Mouse (Mus musculus) lung, embryonic 15.5 days (tissue): ENCODE results near the gene Gmeb1. TPM values are rescaled to one million over a fixed set of nuclear protein-coding genes. Genes with fewer than 3 reads are reported as not detected.
"Not testable (repeated sequence)": the region's sequence is repeated elsewhere in the genome, so short reads cannot be mapped to it uniquely, and the experiment has no call there.

ENCODE experiments used
- ATAC-seq: fragments of 200-750 bp; cut with Nextera tagmentation; 2 replicates; pipeline ENCODE4 v1.8.0; 2017; ENCODE audit warnings: moderate number of reproducible peaks, borderline replicate concordance; ENCODE audit not compliant: low FRiP score, low TSS enrichment; ENCODE audit errors: extremely low read depth
- H3K27ac ChIP-seq: fragments of 300-500 bp; sonication (generic); 2 replicates; pipeline ENCODE4 v1.5.1; 2015; ENCODE audit warnings: moderate library complexity, mild to moderate bottlenecking, inconsistent platforms
- H3K27me3 ChIP-seq: fragments of 300-500 bp; sonication (generic); 2 replicates; pipeline ENCODE4 v1.6.1; 2015; ENCODE audit warnings: inconsistent platforms
- H3K36me3 ChIP-seq: fragments of 300-500 bp; sonication (generic); 2 replicates; pipeline ENCODE4 v1.6.1; 2015; ENCODE audit warnings: inconsistent platforms
- H3K4me1 ChIP-seq: fragments of 300-500 bp; sonication (generic); 2 replicates; pipeline ENCODE4 v1.6.1; 2015; ENCODE audit warnings: inconsistent platforms
- H3K4me2 ChIP-seq: fragments of 300-500 bp; sonication (generic); 2 replicates; pipeline ENCODE4 v1.6.1; 2015; ENCODE audit warnings: inconsistent platforms, mild to moderate bottlenecking, moderate library complexity
- H3K4me3 ChIP-seq: fragments of 300-500 bp; sonication (generic); 2 replicates; pipeline ENCODE4 v1.5.1; 2015; ENCODE audit warnings: mild to moderate bottlenecking, inconsistent platforms
- H3K9ac ChIP-seq: fragments of 300-500 bp; sonication (generic); 2 replicates; pipeline ENCODE4 v1.6.1; 2015; ENCODE audit warnings: inconsistent platforms
- H3K9me3 ChIP-seq: fragments of 300-500 bp; sonication (generic); 2 replicates; pipeline ENCODE4 v1.6.1; 2016; ENCODE audit warnings: inconsistent platforms
- WGBS: fragments of 180-500 bp; shearing (Covaris S2); methylation state at CpG from one replicate; pipeline ENCODE4 v1.1.7; 2015; 5-methylcytosine and 5-hydroxymethylcytosine counted together
- polyA plus RNA-seq: library from polyadenylated mRNA; unstranded; fragments of >200 nt; fragmentation: Nextera tagmentation; extraction: Ambion mirVana; gene quantifications from 2 replicates; pipeline ENCODE4 v1.2.1, GENCODE M21; 2015

Gene Gmeb1
- 35.4 and 38.1 TPM in 2 replicates for polyA plus RNA-seq

DNA sequence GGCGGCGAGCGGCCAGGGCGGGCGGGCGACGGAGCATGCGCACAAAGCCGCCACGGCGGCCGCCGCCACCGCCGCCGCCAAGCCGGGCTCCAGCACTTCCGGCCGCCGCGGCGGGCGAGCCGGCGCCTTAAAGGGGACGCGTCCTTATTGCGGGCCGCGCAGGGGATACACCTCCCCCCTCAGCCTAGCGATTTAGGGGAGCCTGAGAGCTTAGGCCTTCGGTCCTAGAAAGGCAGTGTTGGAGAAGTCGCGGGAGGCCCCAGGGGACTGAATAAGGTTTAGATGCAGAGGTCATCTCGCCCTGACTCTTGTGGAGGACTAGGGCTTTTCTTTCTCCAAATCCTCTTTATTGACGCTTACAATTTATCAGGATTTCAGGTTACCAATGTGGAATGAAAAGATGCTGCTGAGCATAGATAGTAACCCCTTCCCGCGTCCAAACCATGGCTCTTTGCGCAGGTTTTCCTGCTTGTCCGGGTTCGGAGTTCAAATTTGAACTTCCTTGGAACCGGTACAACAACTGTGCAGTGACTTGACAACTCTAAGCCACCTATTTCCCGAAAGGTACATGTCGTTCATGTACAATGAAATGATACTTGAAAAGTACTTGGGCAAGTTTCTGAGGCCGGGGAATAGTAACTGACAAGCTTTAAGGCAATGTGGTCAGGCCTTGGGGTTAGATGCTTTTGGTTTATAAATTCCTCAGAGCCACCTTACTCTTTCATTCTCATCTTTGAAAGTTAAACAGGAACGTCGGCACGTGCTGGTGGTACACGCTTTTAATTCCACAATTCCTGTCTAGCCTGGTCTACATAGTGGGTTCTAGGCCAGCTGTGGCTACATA lies at the start of gene Gmeb1:
TSS of gene Gmeb1 (minus strand) at position 89 of the 844 bp plus-strand sequence.
- peak within 1 kb of the TSS; percentile 95 for H3K27ac ChIP-seq
- ATAC-seq: peak; percentile 88
- peak within 1 kb of the TSS; percentile 77 for H3K4me3 ChIP-seq
- WGBS: 16% methylated on average over 26 of the region's 49 CpGs
- H3K27me3 ChIP-seq: no peaks in the 10 kb centered on the region
- peak within 1 kb of the TSS; percentile 72 for H3K4me2 ChIP-seq
- peak within 1 kb of the TSS; percentile 82 for H3K9ac ChIP-seq
- H3K36me3 ChIP-seq: no peaks in the 10 kb centered on the region
- peaks cover 22% of the 10 kb centered on the region for H3K4me1 ChIP-seq
- H3K9me3 ChIP-seq: no peaks in the 10 kb centered on the region

DNA sequence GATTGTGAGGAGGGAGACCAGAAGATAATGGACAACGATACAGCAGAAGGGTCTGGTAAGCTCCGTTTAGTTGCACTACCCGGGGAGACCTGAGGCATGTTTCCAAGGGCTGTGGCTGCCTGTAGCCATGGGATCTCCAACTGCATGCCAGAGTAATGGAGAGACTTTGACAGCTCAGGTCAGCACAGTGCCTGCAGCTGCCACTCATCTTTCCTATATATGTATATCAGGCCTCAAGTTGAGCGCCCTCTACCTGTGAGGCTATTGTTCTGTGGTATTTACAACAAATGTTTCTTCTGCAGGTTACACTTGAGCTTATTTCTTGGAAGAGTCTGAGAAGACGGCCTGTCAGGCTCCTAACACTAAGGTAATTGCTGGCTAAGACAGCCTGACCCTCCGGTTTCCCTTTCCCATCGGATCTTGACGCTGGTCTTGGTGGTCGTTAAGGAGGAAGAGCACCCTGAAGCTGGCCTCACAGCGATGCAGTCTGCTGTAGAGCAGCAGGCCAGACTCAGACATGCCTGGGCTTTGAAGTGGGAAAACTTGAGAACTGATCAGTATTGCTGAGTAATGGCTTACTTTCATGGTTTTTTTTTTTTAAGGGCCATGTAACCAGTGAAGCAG lies 48.6 kb upstream of the Gmeb1 start:
- Histone ChIP-seq H3K36me3 (peaks cover 38% of the 10 kb centered on the region), H3K27me3 (no peaks in the 10 kb centered on the region), H3K4me1 (peaks cover 8% of the 10 kb centered on the region), H3K9ac (peak overlapping the region; percentile 85), H3K9me3 (no peaks in the 10 kb centered on the region), H3K4me2 (peak overlapping the region; percentile 69), H3K27ac (peak overlapping the region; percentile 83), H3K4me3 (peak overlapping the region; percentile 81)
- peak; percentile 32; the same call in 1 of the 2 replicates for ATAC-seq
- WGBS: 22% methylated on average over 10 of the region's 10 CpGs

DNA sequence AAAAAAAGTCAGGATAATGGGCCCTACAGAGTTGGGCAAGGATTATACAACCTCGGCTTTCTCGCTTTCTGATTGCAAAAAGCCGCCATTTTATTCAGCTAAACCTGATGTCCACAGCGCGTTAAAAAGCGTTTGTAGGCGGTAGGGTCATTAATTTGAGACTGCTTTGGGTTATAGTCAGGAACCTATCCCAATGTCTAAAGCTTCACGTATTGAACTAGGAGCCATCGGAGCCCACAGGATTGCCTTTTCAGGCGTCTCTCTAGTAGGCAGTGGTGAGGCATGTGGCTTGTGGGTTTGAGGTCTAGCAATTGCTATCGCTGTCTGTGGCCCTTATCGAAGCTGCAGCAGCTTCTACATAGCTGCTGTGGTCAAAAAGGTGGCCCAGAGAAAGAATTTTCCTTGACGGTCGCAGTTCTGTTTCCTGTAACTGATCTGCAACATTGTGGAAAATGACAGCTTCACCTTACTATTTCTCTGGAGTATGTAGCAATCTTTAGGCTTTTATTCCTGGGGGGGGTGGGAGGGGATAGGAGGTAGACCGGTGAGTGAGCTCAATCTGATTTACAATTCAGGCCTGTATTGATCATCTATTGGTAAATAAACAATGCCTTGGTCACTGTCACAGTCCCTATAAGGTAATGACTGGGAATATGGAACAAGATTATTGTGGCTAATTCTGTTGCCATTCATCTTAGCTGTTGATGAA lies 47.9 kb upstream of the Gmeb1 start:
- H3K4me3 ChIP-seq: peak overlapping the region; percentile 81
- 1% methylated on average over 15 of the region's 15 CpGs for WGBS
- peaks cover 8% of the 10 kb centered on the region for H3K4me1 ChIP-seq
- peak overlapping the region; percentile 85 for H3K9ac ChIP-seq
- H3K27ac ChIP-seq: peak overlapping the region; percentile 83
- peak overlapping the region; percentile 69 for H3K4me2 ChIP-seq
- peaks cover 37% of the 10 kb centered on the region for H3K36me3 ChIP-seq
- no peaks in the 10 kb centered on the region for H3K9me3 ChIP-seq
- ATAC-seq: no peak
- no peaks in the 10 kb centered on the region for H3K27me3 ChIP-seq

DNA sequence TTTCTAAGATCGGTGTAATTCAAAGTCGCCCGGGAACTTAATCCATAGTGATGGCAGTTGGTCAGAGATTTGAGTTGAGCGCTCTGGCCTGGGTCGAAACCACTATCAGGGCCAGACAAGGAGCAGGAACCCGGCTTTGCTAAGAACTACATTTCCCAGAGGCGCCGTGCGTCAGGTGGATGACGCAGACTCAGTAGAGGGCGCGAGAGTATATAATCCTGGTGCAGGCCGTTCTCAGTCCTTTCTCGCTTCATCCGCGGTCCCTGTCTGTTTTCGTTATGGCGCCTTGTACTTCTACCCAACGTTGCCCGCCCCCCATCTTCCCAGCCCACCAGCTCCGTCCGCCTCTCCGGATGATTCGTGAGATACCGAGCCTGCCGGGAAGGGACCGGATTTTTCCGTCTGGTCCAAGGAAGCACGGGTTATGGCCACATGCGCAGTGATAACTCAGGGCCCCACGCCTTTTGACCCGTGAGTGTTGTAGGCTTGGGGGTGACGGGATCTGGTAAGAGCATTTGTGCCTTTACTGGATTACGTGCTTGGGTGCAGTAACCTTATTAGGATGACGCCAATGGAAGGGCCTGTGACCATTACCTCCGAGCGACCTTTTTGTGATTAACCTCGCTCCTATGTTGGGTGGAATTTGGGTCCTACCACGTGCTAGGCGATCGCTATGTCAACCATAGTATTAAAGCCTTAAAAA lies 47.2 kb upstream of the Gmeb1 start:
- Histone ChIP-seq H3K27me3 (no peaks in the 10 kb centered on the region), H3K27ac (peak overlapping the region; percentile 83), H3K4me1 (peaks cover 8% of the 10 kb centered on the region), H3K4me2 (peak overlapping the region; percentile 69), H3K36me3 (peaks cover 30% of the 10 kb centered on the region), H3K4me3 (peak overlapping the region; percentile 81), H3K9ac (peak overlapping the region; percentile 85), H3K9me3 (no peaks in the 10 kb centered on the region)
- under 1% methylated on average over 41 of the region's 41 CpGs for WGBS
- peak; percentile 87 for ATAC-seq

DNA sequence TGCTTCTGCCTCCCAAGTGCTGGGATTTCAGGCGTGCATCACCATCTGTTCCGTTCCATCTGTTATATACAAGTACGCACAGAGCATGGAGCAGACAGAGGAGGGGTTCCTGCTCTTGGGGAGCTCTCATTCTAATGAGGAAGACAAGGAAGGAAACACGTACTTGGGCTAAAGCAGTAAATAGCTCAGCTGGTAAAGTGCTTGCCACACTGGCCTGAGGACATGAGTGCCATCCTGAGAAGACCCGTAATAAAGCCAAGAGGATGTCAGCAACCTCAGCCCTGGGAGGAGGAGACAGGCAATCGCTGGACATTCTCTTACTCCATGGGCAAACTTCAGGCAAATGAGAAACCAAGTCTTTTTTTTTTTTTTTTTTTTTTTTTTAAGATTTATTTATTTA lies 44.6 kb upstream of the Gmeb1 start:
- Histone ChIP-seq H3K36me3 (peaks cover 15% of the 10 kb centered on the region), H3K4me1 (peaks cover 16% of the 10 kb centered on the region), H3K4me3 (no peak overlapping the region), H3K9me3 (no peaks in the 10 kb centered on the region), H3K4me2 (no peak overlapping the region), H3K27me3 (no peaks in the 10 kb centered on the region), H3K27ac (no peak overlapping the region), H3K9ac (no peak overlapping the region)
- 65% methylated on average over 6 of the region's 6 CpGs for WGBS
- no peak for ATAC-seq

DNA sequence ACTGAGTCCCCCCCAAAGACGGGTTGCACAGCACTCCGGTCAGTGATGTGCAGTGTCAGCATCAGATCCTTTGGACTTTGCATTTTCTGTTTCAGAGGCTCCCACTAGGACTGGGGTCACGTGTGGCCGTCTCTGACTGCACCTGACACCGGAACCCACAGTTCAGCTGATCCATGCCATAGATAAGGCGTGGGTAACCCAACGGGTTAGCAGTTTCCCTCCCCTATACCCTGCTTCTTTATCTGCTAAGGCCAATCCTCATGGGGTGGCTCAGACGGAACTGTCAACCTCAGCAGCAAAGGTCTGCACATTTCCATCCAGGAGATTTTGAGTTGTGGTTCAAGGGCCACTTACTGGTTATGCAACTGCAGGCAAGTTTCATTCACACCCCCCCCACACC lies 43.9 kb upstream of the Gmeb1 start:
- H3K4me3 ChIP-seq: no peak overlapping the region
- H3K4me2 ChIP-seq: no peak overlapping the region
- H3K27me3 ChIP-seq: no peaks in the 10 kb centered on the region
- H3K27ac ChIP-seq: no peak overlapping the region
- WGBS: 73% methylated on average over 8 of the region's 8 CpGs
- ATAC-seq: no peak
- H3K9me3 ChIP-seq: no peaks in the 10 kb centered on the region
- H3K9ac ChIP-seq: no peak overlapping the region
- H3K4me1 ChIP-seq: peaks cover 16% of the 10 kb centered on the region
- peaks cover 7% of the 10 kb centered on the region for H3K36me3 ChIP-seq

DNA sequence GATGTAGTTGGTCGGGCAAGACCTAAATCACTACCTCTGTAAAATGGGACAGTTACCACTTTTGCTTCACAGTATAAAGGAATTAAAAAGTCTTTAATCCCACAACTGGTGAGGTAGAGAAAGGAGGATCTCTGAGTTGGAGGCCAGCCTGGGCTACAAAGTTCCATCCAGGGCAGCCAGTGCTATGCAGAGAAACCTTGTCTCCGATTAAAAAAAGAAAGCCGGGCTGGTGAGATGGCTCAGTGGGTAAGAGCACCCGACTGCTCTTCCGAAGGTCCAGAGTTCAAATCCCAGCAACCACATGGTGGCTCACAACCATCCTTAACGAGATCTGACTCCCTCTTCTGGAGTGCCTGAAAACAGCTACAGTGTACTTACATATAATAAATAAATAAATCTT lies 42.1 kb upstream of the Gmeb1 start:
- H3K9me3 ChIP-seq, H3K27me3 ChIP-seq, H3K27ac ChIP-seq, H3K36me3 ChIP-seq, ATAC-seq, H3K4me1 ChIP-seq: not testable (repeated sequence)
- Histone ChIP-seq H3K4me2 (peak overlapping the region; percentile 63), H3K4me3 (peak overlapping the region; percentile 46), H3K9ac (peak overlapping the region; percentile 50)
- WGBS: 41% methylated on average over 6 of the region's 6 CpGs

DNA sequence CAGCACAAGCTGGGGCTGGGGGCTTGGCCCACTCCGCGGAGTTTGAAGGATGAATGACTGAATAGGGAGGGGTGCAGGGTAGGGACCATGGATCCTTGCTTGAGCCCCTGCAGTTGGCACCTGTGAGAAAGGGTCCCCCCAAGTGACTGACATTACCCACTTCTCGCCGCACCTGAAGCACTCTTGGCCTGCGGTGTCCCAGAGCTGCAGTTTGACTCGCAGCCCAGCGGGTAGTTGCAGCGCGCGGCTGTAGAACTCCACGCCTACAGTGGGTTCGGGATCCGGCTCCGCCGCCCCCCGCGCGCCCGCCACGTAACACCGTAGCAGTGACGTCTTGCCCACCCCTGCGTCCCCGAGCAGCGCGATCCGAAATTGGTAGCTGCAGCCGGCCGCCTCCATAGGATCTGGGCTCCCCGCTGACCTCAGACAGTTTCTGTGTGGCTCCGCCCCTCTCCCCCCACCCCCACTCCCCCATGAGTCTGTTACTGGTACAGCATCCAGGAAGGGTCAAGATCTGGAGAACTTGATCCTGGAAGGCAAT lies 41.6 kb upstream of the Gmeb1 start, which contains the start of gene Rab42:
TSS of gene Rab42 (minus strand) at position 447 of the 541 bp plus-strand sequence.
- Histone ChIP-seq H3K27me3 (no peaks in the 10 kb centered on the region), H3K4me2 (peak within 1 kb of the TSS; percentile 63), H3K4me3 (peak within 1 kb of the TSS; percentile 46), H3K36me3 (no peaks in the 10 kb centered on the region), H3K9me3 (no peaks in the 10 kb centered on the region), H3K9ac (peak within 1 kb of the TSS; percentile 50), H3K4me1 (0 out of 2 replicates have a peak, but pooled peaks cover 8% of the 10 kb centered on the region), H3K27ac (peak within 1 kb of the TSS; percentile 5; the same call in 1 of the 2 replicates)
- 2% methylated on average over 31 of the region's 31 CpGs for WGBS
- ATAC-seq: peak; percentile 76

DNA sequence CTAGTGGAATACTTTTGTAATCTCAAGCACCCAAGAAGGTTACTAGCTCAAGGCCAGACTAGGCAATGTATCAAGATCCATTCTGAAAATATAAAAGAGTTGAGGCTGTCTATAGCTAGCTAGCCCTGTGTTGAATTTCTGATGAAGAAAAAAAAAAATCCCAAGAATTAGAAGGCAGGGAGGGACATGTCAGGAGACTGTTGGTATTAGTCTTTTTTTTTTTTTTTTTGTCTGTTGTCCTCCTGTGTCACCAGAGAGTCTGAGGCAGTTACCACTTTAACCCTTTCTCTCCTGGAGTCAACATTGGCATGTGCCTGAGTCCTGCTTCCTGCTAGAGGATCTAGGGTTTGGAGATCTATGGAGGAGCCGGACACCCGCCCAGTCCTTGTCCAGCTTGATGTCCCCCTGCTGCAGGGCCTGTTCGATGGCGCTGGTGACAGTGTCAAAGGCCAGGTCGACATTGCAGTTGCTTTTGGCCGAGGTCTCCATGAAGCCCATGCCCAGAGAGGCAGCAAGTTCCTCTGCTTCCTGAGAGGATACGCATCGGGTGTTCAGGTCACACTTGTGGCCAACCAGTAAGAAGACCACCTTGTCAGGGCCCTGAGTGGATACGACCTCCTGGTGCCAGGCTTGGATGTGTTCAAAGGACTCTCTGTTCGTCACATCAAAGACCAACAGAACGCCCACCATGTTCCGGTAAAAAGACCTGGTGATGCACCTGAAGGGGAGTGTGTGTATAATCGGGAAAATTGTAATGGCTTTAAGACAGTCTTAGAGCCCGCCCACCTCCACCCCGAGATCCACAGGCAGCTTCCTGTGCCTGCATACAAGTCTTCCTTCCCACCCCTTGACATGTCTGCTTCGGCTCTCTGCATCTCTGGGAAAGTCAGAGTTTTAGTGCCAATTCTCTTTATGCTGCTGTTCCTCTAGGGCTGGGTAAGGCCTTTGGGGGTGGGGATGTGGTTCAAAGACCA lies 40.9 kb upstream of the Gmeb1 start:
- H3K27ac ChIP-seq: 0 out of 2 replicates have a peak overlapping the region, but pooled peaks have one; percentile 5
- H3K4me3 ChIP-seq: peak overlapping the region; percentile 46
- 0 out of 2 replicates have a peak, but pooled peaks cover 8% of the 10 kb centered on the region for H3K4me1 ChIP-seq
- H3K27me3 ChIP-seq: no peaks in the 10 kb centered on the region
- peak; percentile 5; the same call in 1 of the 2 replicates for ATAC-seq
- H3K9ac ChIP-seq: peak overlapping the region; percentile 50
- 54% methylated on average over 16 of the region's 16 CpGs for WGBS
- H3K36me3 ChIP-seq: no peaks in the 10 kb centered on the region
- H3K4me2 ChIP-seq: peak overlapping the region; percentile 63
- H3K9me3 ChIP-seq: no peaks in the 10 kb centered on the region

DNA sequence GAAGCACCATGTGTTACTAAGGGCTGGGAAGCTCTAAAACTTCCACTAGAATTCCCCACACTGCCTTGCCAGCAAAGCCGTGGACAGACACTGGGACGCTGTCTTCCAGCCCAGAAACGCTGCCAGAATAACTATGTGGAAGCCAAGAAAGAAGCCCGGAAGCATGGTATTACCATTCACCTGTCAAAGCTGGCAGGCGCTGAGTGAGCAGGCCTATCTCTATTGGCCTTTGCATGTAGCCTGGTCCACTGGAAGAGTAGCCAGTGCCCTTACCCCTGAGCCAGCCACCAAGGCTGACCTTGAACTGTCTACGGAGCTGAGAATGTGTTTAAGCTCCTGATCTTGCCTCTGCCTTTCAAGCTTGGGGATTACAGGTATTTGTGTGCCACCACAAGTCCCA lies 40.1 kb upstream of the Gmeb1 start:
- no peak overlapping the region for H3K27ac ChIP-seq

More for the DNA sequence above, 40.1 kb upstream of the Gmeb1 start:
- H3K4me1 ChIP-seq: 0 out of 2 replicates have a peak, but pooled peaks cover 8% of the 10 kb centered on the region
- 72% methylated on average over 6 of the region's 6 CpGs for WGBS
- no peak overlapping the region for H3K4me3 ChIP-seq
- no peaks in the 10 kb centered on the region for H3K36me3 ChIP-seq
- H3K9ac ChIP-seq: no peak overlapping the region
- no peaks in the 10 kb centered on the region for H3K27me3 ChIP-seq
- ATAC-seq: no peak
- no peak overlapping the region for H3K4me2 ChIP-seq
- no peaks in the 10 kb centered on the region for H3K9me3 ChIP-seq
